Mouse (Mus musculus): ENCODE measurements around the gene Dhodh. TPM values are rescaled to one million over a fixed set of nuclear protein-coding genes. Genes with fewer than 3 reads are reported as not detected.

Dhodh gene
- polyA plus RNA-seq, 1 experiment from 2014 or later = 34.4 TPM

DNA sequence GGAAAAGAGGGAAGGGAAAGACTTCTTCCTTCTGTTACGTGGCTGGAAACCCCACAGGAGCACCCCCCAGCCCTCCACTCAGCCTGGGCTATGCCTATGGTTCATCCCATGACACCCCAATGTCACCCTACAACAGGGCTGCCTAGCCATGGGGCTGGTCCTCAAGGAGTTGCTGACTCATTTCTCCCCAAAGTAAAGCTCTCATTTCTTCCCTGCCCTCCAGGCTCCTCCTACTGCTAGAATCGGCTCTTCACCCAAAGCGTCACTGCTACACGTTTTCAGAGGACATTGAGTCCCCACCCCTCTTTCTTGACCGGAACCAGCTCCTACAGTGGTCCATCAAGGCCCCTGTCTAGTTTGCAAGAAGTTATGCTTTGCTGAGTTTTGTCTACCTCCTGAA lies 66.3 kb downstream of the Dhodh start:
- 65% methylated on average over 5 of the region's 5 CpGs for WGBS
- DNase-seq (ENCODE audit: low spot score) = no peak
- H3K27ac ChIP-seq (ENCODE audit: low read depth, low read length) = no peak overlapping the region
- H3K36me3 ChIP-seq (ENCODE audit: control insufficient read depth, insufficient read depth, low read length) = 0 out of 2 replicates have a peak, but pooled peaks cover 5% of the 10 kb centered on the region
- no peak overlapping the region for H3K4me2 ChIP-seq (replicated peaks; ENCODE audit: low read depth, low read length)
- H3K4me1 ChIP-seq (replicated peaks; ENCODE audit: control insufficient read depth, insufficient read depth, low read length) = no peaks in the 10 kb centered on the region
- H3K4me3 ChIP-seq (ENCODE audit: low read depth, low read length) = no peak overlapping the region
- H3K9ac ChIP-seq (ENCODE audit: low read depth, low read length) = no peak overlapping the region
- H3K27me3 ChIP-seq (ENCODE audit: control insufficient read depth, insufficient read depth, low read length) = no peaks in the 10 kb centered on the region
- no peaks in the 10 kb centered on the region for H3K9me3 ChIP-seq (ENCODE audit: control insufficient read depth, low read length)
- no peak for ATAC-seq (ENCODE audit: low FRiP score)

Other genes with a start within 250 kb of the Dhodh start
- gene Pmfbp1, start 114.6 kb downstream of the Dhodh start, polyA plus RNA-seq (2014; fragmentation: Nextera tagmentation; extraction: Ambion mirVana) = 2.9 and 4.7 TPM in 2 replicates
- gene Dhx38, start 42.8 kb downstream of the Dhodh start, polyA plus RNA-seq (2014; fragmentation: Nextera tagmentation; extraction: Ambion mirVana) = 14.9 and 19.5 TPM in 2 replicates
- gene Txnl4b, start 42.8 kb downstream of the Dhodh start, polyA plus RNA-seq (2014; fragmentation: Nextera tagmentation; extraction: Ambion mirVana) = 31.5 and 33.2 TPM in 2 replicates
- gene Hp, start 29.5 kb downstream of the Dhodh start, polyA plus RNA-seq (2014; fragmentation: Nextera tagmentation; extraction: Ambion mirVana) = 0.81 and 1.7 TPM in 2 replicates
- 0.27 and 0.69 TPM in 2 replicates for gene Pkd1l3, start 5.8 kb upstream of the Dhodh start, polyA plus RNA-seq (2014; fragmentation: Nextera tagmentation; extraction: Ambion mirVana)
- gene Ist1, start 84.6 kb upstream of the Dhodh start, polyA plus RNA-seq (2014; fragmentation: Nextera tagmentation; extraction: Ambion mirVana) = 199 TPM in 2 replicates
- 53.0 and 59.1 TPM in 2 replicates for gene Zfp821, start 96.9 kb upstream of the Dhodh start, polyA plus RNA-seq (2014; fragmentation: Nextera tagmentation; extraction: Ambion mirVana)
- gene Atxn1l, start 129.1 kb upstream of the Dhodh start, polyA plus RNA-seq (2014; fragmentation: Nextera tagmentation; extraction: Ambion mirVana) = 5.9 and 6.0 TPM in 2 replicates
- 33.8 and 44.4 TPM in 2 replicates for gene Ap1g1, start 169.9 kb upstream of the Dhodh start, polyA plus RNA-seq (2014; fragmentation: Nextera tagmentation; extraction: Ambion mirVana)

All from hindbrain, embryonic 11.5 days (tissue).